ENCODE assay signal across 20 mouse cellular contexts in the genomic region with DNA sequence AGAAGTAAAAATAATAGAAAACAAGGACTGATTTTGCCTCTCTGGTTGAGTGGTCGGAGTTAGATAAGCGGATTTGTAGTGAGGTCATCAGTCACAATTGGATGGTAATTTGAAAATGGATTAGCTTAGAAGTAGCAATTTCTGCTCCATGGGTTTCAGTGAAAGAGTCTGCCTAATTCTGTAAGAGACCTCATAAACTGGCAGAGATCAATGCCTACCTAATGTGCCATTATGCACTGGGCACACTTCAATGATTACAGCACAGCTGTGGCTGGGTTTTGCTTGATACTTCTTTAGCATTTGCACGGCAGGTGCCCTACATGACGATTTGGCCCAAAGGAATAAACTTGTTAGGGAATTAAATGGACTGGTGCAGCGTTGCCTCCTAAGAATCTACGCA.
A peak's percentile ranks its signal among the peaks of the same experiment; 100 is the strongest.
DNase-seq lines count a peak whose midpoint lies in the region; ATAC-seq and TF ChIP-seq lines count a peak whose summit lies in the region.
"Had no signal": no experiment of that assay in that cellular context is flagged by ENCODE, and none has a peak within 500 bp of the region (broad histone marks: within the 10 kb centered on the region; RNA-seq: fewer than 3 reads in every experiment).

No protein-coding gene starts in this region.

- peaks cover 92% of the 10 kb centered on the region for H3K27me3 ChIP-seq in forebrain, embryonic 10.5 days (ENCODE audit: poor library complexity, severe bottlenecking)
- no peaks in the 10 kb centered on the region for H3K27me3 ChIP-seq in forebrain, postnatal 0 days (ENCODE audit: insufficient read depth, low read length)
- H3K27me3 ChIP-seq in hindbrain, embryonic 12.5 days, result no peaks in the 10 kb centered on the region
- peaks cover 20% of the 10 kb centered on the region for H3K27me3 ChIP-seq in midbrain, embryonic 12.5 days
- no peaks in the 10 kb centered on the region for H3K27me3 ChIP-seq in neural tube, embryonic 15.5 days (replicated peaks)
- H3K27me3 ChIP-seq: CH12.LX; embryonic facial prominence, embryonic 15.5 days had no signal

- no peaks in the 10 kb centered on the region for H3K9me3 ChIP-seq in forebrain, embryonic 10.5 days
- no peaks in the 10 kb centered on the region for H3K9me3 ChIP-seq in forebrain, postnatal 0 days (ENCODE audit: low read length)
- H3K9me3 ChIP-seq in hindbrain, embryonic 12.5 days (replicated peaks), result no peaks in the 10 kb centered on the region
- H3K9me3 ChIP-seq in midbrain, embryonic 12.5 days, result no peaks in the 10 kb centered on the region
- no peaks in the 10 kb centered on the region for H3K9me3 ChIP-seq in neural tube, embryonic 15.5 days (replicated peaks)
- H3K9me3 ChIP-seq: embryonic facial prominence, embryonic 15.5 days had no signal

- DNase-seq in forebrain, embryonic 10.5 days (ENCODE audit: extremely low spot score, low spot score), result peak; percentile 31
- no peak for DNase-seq in forebrain, postnatal 0 days
- no peak for DNase-seq in cerebellum, adult 11 months
- no peak for DNase-seq in T-cell, adult 2 months (ENCODE audit: low spot score)
- DNase-seq: adrenal gland, postnatal 36 days; gastrocnemius, postnatal 25 days; kidney, postnatal 14 days; lung, adult 2 months; right cerebral cortex, adult 18-20 months; spleen, adult 18-20 months; thymus, postnatal 36 days had no signal

- 14% methylated on average over 6 of the region's 6 CpGs for WGBS in forebrain, embryonic 10.5 days
- WGBS in forebrain, postnatal 0 days, result 16% methylated on average over 6 of the region's 6 CpGs
- WGBS in hindbrain, embryonic 12.5 days, result 37% methylated on average over 6 of the region's 6 CpGs
- 16% methylated on average over 6 of the region's 6 CpGs for WGBS in midbrain, embryonic 12.5 days
- 17% methylated on average over 6 of the region's 6 CpGs for WGBS in neural tube, embryonic 15.5 days

- H3K9ac ChIP-seq in forebrain, postnatal 0 days, result no peak overlapping the region
- no peak overlapping the region for H3K9ac ChIP-seq in hindbrain, embryonic 12.5 days
- no peak overlapping the region for H3K9ac ChIP-seq in midbrain, embryonic 12.5 days (replicated peaks)
- H3K9ac ChIP-seq in neural tube, embryonic 15.5 days (replicated peaks), result no peak overlapping the region
- H3K9ac ChIP-seq: embryonic facial prominence, embryonic 15.5 days had no signal

- no peaks in the 10 kb centered on the region for H3K36me3 ChIP-seq in forebrain, embryonic 10.5 days (replicated peaks)
- no peaks in the 10 kb centered on the region for H3K36me3 ChIP-seq in forebrain, postnatal 0 days (ENCODE audit: insufficient read depth)
- no peaks in the 10 kb centered on the region for H3K36me3 ChIP-seq in hindbrain, embryonic 12.5 days
- no peaks in the 10 kb centered on the region for H3K36me3 ChIP-seq in midbrain, embryonic 12.5 days
- H3K36me3 ChIP-seq in neural tube, embryonic 15.5 days, result no peaks in the 10 kb centered on the region
- H3K36me3 ChIP-seq: embryonic facial prominence, embryonic 15.5 days had no signal

- H3K4me1 ChIP-seq in forebrain, embryonic 10.5 days, result peaks cover 32% of the 10 kb centered on the region
- H3K4me1 ChIP-seq in forebrain, postnatal 0 days (ENCODE audit: insufficient read depth), result no peaks in the 10 kb centered on the region
- H3K4me1 ChIP-seq in hindbrain, embryonic 12.5 days, result peaks cover 4% of the 10 kb centered on the region; the same call in 1 of the 2 replicates
- peaks cover 10% of the 10 kb centered on the region; the same call in 1 of the 2 replicates for H3K4me1 ChIP-seq in midbrain, embryonic 12.5 days
- 0 out of 2 replicates have a peak, but pooled peaks cover 3% of the 10 kb centered on the region for H3K4me1 ChIP-seq in neural tube, embryonic 15.5 days
- H3K4me1 ChIP-seq: embryonic facial prominence, embryonic 15.5 days had no signal

- no peak overlapping the region for H3K27ac ChIP-seq in forebrain, embryonic 10.5 days
- H3K27ac ChIP-seq in forebrain, postnatal 0 days (ENCODE audit: low read depth, low read length), result no peak overlapping the region
- H3K27ac ChIP-seq in hindbrain, embryonic 12.5 days, result no peak overlapping the region
- no peak overlapping the region for H3K27ac ChIP-seq in midbrain, embryonic 12.5 days (replicated peaks)
- no peak overlapping the region for H3K27ac ChIP-seq in neural tube, embryonic 15.5 days (replicated peaks)
- H3K27ac ChIP-seq: embryonic facial prominence, embryonic 15.5 days; macrophage had no signal

- no peak overlapping the region for H3K4me3 ChIP-seq in forebrain, embryonic 10.5 days
- H3K4me3 ChIP-seq in forebrain, postnatal 0 days (ENCODE audit: low read depth, low read length), result no peak overlapping the region
- H3K4me3 ChIP-seq in hindbrain, embryonic 12.5 days, result no peak overlapping the region
- no peak overlapping the region for H3K4me3 ChIP-seq in midbrain, embryonic 12.5 days
- no peak overlapping the region for H3K4me3 ChIP-seq in neural tube, embryonic 15.5 days (replicated peaks)
- H3K4me3 ChIP-seq: embryonic facial prominence, embryonic 15.5 days had no signal

- no peak for TF ChIP-seq CTCF in forebrain, postnatal 0 days (IDR thresholded peaks at IDR 0.05; ENCODE audit: low read depth)

- ATAC-seq in forebrain, postnatal 0 days, result no peak
- ATAC-seq in hindbrain, embryonic 12.5 days (ENCODE audit: low FRiP score), result peak; percentile 88
- ATAC-seq in midbrain, embryonic 12.5 days (ENCODE audit: low FRiP score, low read depth), result peak; percentile 77
- ATAC-seq in neural tube, embryonic 15.5 days (ENCODE audit: low FRiP score), result peak; percentile 72; the same call in 1 of the 2 replicates
- no peak for ATAC-seq in inflammation-experienced regulatory T-cells, adult 6 months
- ATAC-seq: intestine, postnatal 0 days had no signal

- no peak overlapping the region for H3K4me2 ChIP-seq in forebrain, postnatal 0 days (ENCODE audit: low read depth)
- H3K4me2 ChIP-seq in hindbrain, embryonic 12.5 days (replicated peaks), result no peak overlapping the region
- no peak overlapping the region for H3K4me2 ChIP-seq in midbrain, embryonic 12.5 days (replicated peaks)
- no peak overlapping the region for H3K4me2 ChIP-seq in neural tube, embryonic 15.5 days
- H3K4me2 ChIP-seq: embryonic facial prominence, embryonic 15.5 days; heart, embryonic 11.5 days had no signal

Comparison
In these comparisons a context has a peak if more than half of its experiments do, and no peak if none do; other contexts are left out.
1. ATAC-seq: peak in hindbrain, embryonic 12.5 days (single experiment), midbrain, embryonic 12.5 days (single experiment) and neural tube, embryonic 15.5 days (single experiment); none in forebrain, postnatal 0 days (single experiment) and inflammation-experienced regulatory T-cells, adult 6 months (single experiment).